Mouse (Mus musculus): Measurements from ENCODE around the gene Il3.

DNA sequence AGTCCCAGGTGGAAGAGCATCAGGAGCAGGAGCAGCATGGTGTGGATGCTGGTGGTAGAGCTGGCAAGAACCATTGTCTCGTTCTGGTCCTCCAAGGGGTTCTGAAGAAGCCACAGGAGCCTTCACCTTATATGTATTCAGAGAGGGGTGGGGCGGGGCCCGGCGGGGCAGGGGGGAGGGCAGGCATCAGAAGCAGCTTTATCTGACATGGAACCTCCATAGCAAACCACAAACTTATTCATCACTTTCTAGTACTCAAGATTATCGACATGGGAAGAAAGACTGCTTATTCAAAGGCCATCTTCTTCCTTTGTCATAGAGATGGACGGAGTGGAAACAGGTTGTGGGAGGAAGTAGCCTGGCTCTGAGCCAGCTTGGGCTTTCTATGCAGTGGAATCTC is at the start of gene Il3:
- no peak for TF ChIP-seq CTCF (IDR thresholded peaks at IDR 0.05; ENCODE audit: borderline replicate concordance, insufficient read depth, low read depth, low read length)
- no peak for TF ChIP-seq POLR2A (IDR thresholded peaks at IDR 0.05; ENCODE audit: borderline replicate concordance, insufficient read depth, low read length)

Data from cerebellum, adult 2 months (tissue).